Mouse (Mus musculus): ENCODE data around the gene Tex11. TPM values are rescaled to one million over a fixed set of nuclear protein-coding genes. Genes with fewer than 3 reads are reported as not detected.
"Not testable (repeated sequence)": the region's sequence is repeated elsewhere in the genome, so short reads cannot be mapped to it uniquely, and the experiment has no call there.

Tex11 gene
- polyA plus RNA-seq (2015; fragmentation: Nextera tagmentation; extraction: Ambion mirVana): 0.05 TPM in 1 of 2 replicates, not detected in the other

GRCm38 (mm10) chrX:101059541-101059940 lies at the start of gene Tex11:
Tex11 (minus strand) TSS chrX:101059667.
- no peak within 1 kb of the TSS for H3K27ac ChIP-seq
- H3K4me3 ChIP-seq: no peak within 1 kb of the TSS
- no peaks in the 10 kb centered on the region for H3K36me3 ChIP-seq
- no peak for ATAC-seq (ENCODE audit: insufficient number of reproducible peaks, low FRiP score, low TSS enrichment, low read depth)
- H3K9me3 ChIP-seq: no peaks in the 10 kb centered on the region
- H3K27me3 ChIP-seq: no peaks in the 10 kb centered on the region
- no peak within 1 kb of the TSS for H3K9ac ChIP-seq
- H3K4me2 ChIP-seq: no peak within 1 kb of the TSS
- H3K4me1 ChIP-seq: no peaks in the 10 kb centered on the region
- WGBS: 89% methylated on average over 31 of the region's 31 CpGs

- no peaks in the 10 kb centered on the region for H3K36me3 ChIP-seq
- H3K27me3 ChIP-seq: peaks cover 24% of the 10 kb centered on the region
- no peaks in the 10 kb centered on the region for H3K9me3 ChIP-seq
- H3K27ac ChIP-seq: no peak within 1 kb of the TSS
- no peak within 1 kb of the TSS for H3K9ac ChIP-seq
- peak within 1 kb of the TSS; percentile 45 for H3K4me2 ChIP-seq
- no peak for ATAC-seq (ENCODE audit: insufficient number of reproducible peaks, low FRiP score, low TSS enrichment, low read depth)
- H3K4me1 ChIP-seq: no peaks in the 10 kb centered on the region
- 41% methylated on average over 11 of the region's 11 CpGs for WGBS
- peak within 1 kb of the TSS; percentile 21 for H3K4me3 ChIP-seq
These were observed 26.5 kb upstream of the Tex11 start, which contains the start of gene Slc7a3 for GRCm38 (mm10) chrX:101085920-101086319. Slc7a3 (minus strand) TSS chrX:101086020.

- peak overlapping the region; percentile 45 for H3K4me2 ChIP-seq
- not testable (repeated sequence) for H3K36me3 ChIP-seq; ATAC-seq (ENCODE audit: insufficient number of reproducible peaks, low FRiP score, low TSS enrichment, low read depth); H3K4me1 ChIP-seq; H3K27ac ChIP-seq; H3K9ac ChIP-seq; H3K9me3 ChIP-seq
- H3K4me3 ChIP-seq: peak overlapping the region; percentile 21
- H3K27me3 ChIP-seq: peaks cover 24% of the 10 kb centered on the region
- 26% methylated on average over 9 of the region's 9 CpGs for WGBS
These were observed 25.7 kb upstream of the Tex11 start for GRCm38 (mm10) chrX:101085211-101085610.

GRCm38 (mm10) chrX:101084192-101084591 lies 24.7 kb upstream of the Tex11 start:
- no peak overlapping the region for H3K4me3 ChIP-seq
- ATAC-seq (ENCODE audit: insufficient number of reproducible peaks, low FRiP score, low TSS enrichment, low read depth): no peak
- no peak overlapping the region for H3K4me2 ChIP-seq
- no peaks in the 10 kb centered on the region for H3K36me3 ChIP-seq
- peaks cover 26% of the 10 kb centered on the region for H3K27me3 ChIP-seq
- H3K27ac ChIP-seq: no peak overlapping the region
- H3K9me3 ChIP-seq: no peaks in the 10 kb centered on the region
- 59% methylated on average over 2 of the region's 2 CpGs for WGBS
- H3K9ac ChIP-seq: no peak overlapping the region
- no peaks in the 10 kb centered on the region for H3K4me1 ChIP-seq

GRCm38 (mm10) chrX:101065245-101065644 lies 5.8 kb upstream of the Tex11 start:
- no peak overlapping the region for H3K4me2 ChIP-seq
- ATAC-seq (ENCODE audit: insufficient number of reproducible peaks, low FRiP score, low TSS enrichment, low read depth): no peak
- no peak overlapping the region for H3K27ac ChIP-seq
- no peaks in the 10 kb centered on the region for H3K9me3 ChIP-seq
- WGBS: 62% methylated on average over 1 of the region's 1 CpGs
- no peaks in the 10 kb centered on the region for H3K27me3 ChIP-seq
- no peaks in the 10 kb centered on the region for H3K4me1 ChIP-seq
- no peaks in the 10 kb centered on the region for H3K36me3 ChIP-seq
- no peak overlapping the region for H3K4me3 ChIP-seq
- no peak overlapping the region for H3K9ac ChIP-seq

GRCm38 (mm10) chrX:101063503-101063902 lies 4.0 kb upstream of the Tex11 start:
- Histone ChIP-seq H3K27me3 (no peaks in the 10 kb centered on the region), H3K9me3 (no peaks in the 10 kb centered on the region), H3K4me3 (no peak overlapping the region), H3K27ac (no peak overlapping the region), H3K4me1 (no peaks in the 10 kb centered on the region), H3K4me2 (no peak overlapping the region), H3K9ac (no peak overlapping the region), H3K36me3 (no peaks in the 10 kb centered on the region)
- ATAC-seq (ENCODE audit: insufficient number of reproducible peaks, low FRiP score, low TSS enrichment, low read depth): no peak
- 44% methylated on average over 2 of the region's 2 CpGs for WGBS

- no peaks in the 10 kb centered on the region for H3K4me1 ChIP-seq
- no peaks in the 10 kb centered on the region for H3K27me3 ChIP-seq
- ATAC-seq (ENCODE audit: insufficient number of reproducible peaks, low FRiP score, low TSS enrichment, low read depth): no peak
- H3K27ac ChIP-seq: no peak overlapping the region
- 31% methylated on average over 2 of the region's 2 CpGs for WGBS
- no peaks in the 10 kb centered on the region for H3K36me3 ChIP-seq
- no peak overlapping the region for H3K4me2 ChIP-seq
- no peak overlapping the region for H3K4me3 ChIP-seq
- H3K9ac ChIP-seq: no peak overlapping the region
- H3K9me3 ChIP-seq: no peaks in the 10 kb centered on the region
These were observed 115.8 kb downstream of the Tex11 start for GRCm38 (mm10) chrX:100943640-100944039.

- no peak for ATAC-seq (ENCODE audit: insufficient number of reproducible peaks, low FRiP score, low TSS enrichment, low read depth)
These were observed 220.3 kb downstream of the Tex11 start for GRCm38 (mm10) chrX:100839211-100839610.

GRCm38 (mm10) chrX:100832806-100833205 lies 226.7 kb downstream of the Tex11 start:
- no peak for ATAC-seq (ENCODE audit: insufficient number of reproducible peaks, low FRiP score, low TSS enrichment, low read depth)
- H3K36me3 ChIP-seq: no peaks in the 10 kb centered on the region
- H3K27ac ChIP-seq: no peak overlapping the region
- no peaks in the 10 kb centered on the region for H3K9me3 ChIP-seq
- no peaks in the 10 kb centered on the region for H3K27me3 ChIP-seq
- no peaks in the 10 kb centered on the region for H3K4me1 ChIP-seq
- H3K9ac ChIP-seq: no peak overlapping the region
- no peak overlapping the region for H3K4me3 ChIP-seq
- 71% methylated on average over 2 of the region's 2 CpGs for WGBS
- no peak overlapping the region for H3K4me2 ChIP-seq

More at GRCm38 (mm10) chrX:100839211-100839610, 220.3 kb downstream of the Tex11 start:
- Histone ChIP-seq H3K4me3 (no peak overlapping the region), H3K9ac (no peak overlapping the region), H3K36me3 (no peaks in the 10 kb centered on the region), H3K9me3 (no peaks in the 10 kb centered on the region), H3K27me3 (peaks cover 4% of the 10 kb centered on the region; the same call in 1 of the 2 replicates), H3K4me2 (no peak overlapping the region), H3K4me1 (no peaks in the 10 kb centered on the region), H3K27ac (no peak overlapping the region)

GRCm38 (mm10) chrX:100825557-100825956 lies 233.9 kb downstream of the Tex11 start:
- ATAC-seq (ENCODE audit: insufficient number of reproducible peaks, low FRiP score, low TSS enrichment, low read depth): no peak
- H3K4me2 ChIP-seq: no peak overlapping the region
- no peaks in the 10 kb centered on the region for H3K36me3 ChIP-seq
- H3K27me3 ChIP-seq: no peaks in the 10 kb centered on the region
- no peak overlapping the region for H3K9ac ChIP-seq
- H3K27ac ChIP-seq: no peak overlapping the region
- H3K4me1 ChIP-seq: no peaks in the 10 kb centered on the region
- 73% methylated on average over 1 of the region's 1 CpGs for WGBS
- no peaks in the 10 kb centered on the region for H3K9me3 ChIP-seq
- no peak overlapping the region for H3K4me3 ChIP-seq

GRCm38 (mm10) chrX:100821149-100821548 lies 238.3 kb downstream of the Tex11 start:
- no peaks in the 10 kb centered on the region for H3K4me1 ChIP-seq
- no peak overlapping the region for H3K9ac ChIP-seq
- no peaks in the 10 kb centered on the region for H3K9me3 ChIP-seq
- no peak overlapping the region for H3K27ac ChIP-seq
- H3K4me2 ChIP-seq: no peak overlapping the region
- H3K4me3 ChIP-seq: no peak overlapping the region
- H3K36me3 ChIP-seq: peaks cover 3% of the 10 kb centered on the region; the same call in 1 of the 2 replicates
- peaks cover 7% of the 10 kb centered on the region; the same call in 1 of the 2 replicates for H3K27me3 ChIP-seq
- 67% methylated on average over 1 of the region's 1 CpGs for WGBS
- ATAC-seq (ENCODE audit: insufficient number of reproducible peaks, low FRiP score, low TSS enrichment, low read depth): no peak

GRCm38 (mm10) chrX:100818681-100819080 lies 240.8 kb downstream of the Tex11 start:
- Histone ChIP-seq H3K9me3 (no peaks in the 10 kb centered on the region), H3K4me2 (no peak overlapping the region), H3K4me1 (no peaks in the 10 kb centered on the region), H3K36me3 (peaks cover 15% of the 10 kb centered on the region), H3K4me3 (no peak overlapping the region), H3K27ac (no peak overlapping the region), H3K9ac (no peak overlapping the region), H3K27me3 (peaks cover 7% of the 10 kb centered on the region; the same call in 1 of the 2 replicates)
- ATAC-seq (ENCODE audit: insufficient number of reproducible peaks, low FRiP score, low TSS enrichment, low read depth): no peak
- 83% methylated on average over 9 of the region's 9 CpGs for WGBS

GRCm38 (mm10) chrX:100815766-100816165 lies 243.7 kb downstream of the Tex11 start:
- no peak for ATAC-seq (ENCODE audit: insufficient number of reproducible peaks, low FRiP score, low TSS enrichment, low read depth)
- H3K27ac ChIP-seq: no peak overlapping the region
- H3K27me3 ChIP-seq: peaks cover 7% of the 10 kb centered on the region; the same call in 1 of the 2 replicates
- H3K4me3 ChIP-seq: no peak overlapping the region
- H3K9me3 ChIP-seq: no peaks in the 10 kb centered on the region
- H3K4me2 ChIP-seq: no peak overlapping the region
- H3K4me1 ChIP-seq: no peaks in the 10 kb centered on the region
- H3K36me3 ChIP-seq: peaks cover 23% of the 10 kb centered on the region
- WGBS: 79% methylated on average over 7 of the region's 7 CpGs
- no peak overlapping the region for H3K9ac ChIP-seq

Data from limb, embryonic 15.5 days (tissue).